Mouse (Mus musculus): ENCODE results near the gene Mlc1. TPM values are rescaled to one million over a fixed set of nuclear protein-coding genes. Genes with fewer than 3 reads are reported as not detected.

The Mlc1 gene
- not detected for polyA plus RNA-seq (2017; shearing (Covaris generic))

DNA sequence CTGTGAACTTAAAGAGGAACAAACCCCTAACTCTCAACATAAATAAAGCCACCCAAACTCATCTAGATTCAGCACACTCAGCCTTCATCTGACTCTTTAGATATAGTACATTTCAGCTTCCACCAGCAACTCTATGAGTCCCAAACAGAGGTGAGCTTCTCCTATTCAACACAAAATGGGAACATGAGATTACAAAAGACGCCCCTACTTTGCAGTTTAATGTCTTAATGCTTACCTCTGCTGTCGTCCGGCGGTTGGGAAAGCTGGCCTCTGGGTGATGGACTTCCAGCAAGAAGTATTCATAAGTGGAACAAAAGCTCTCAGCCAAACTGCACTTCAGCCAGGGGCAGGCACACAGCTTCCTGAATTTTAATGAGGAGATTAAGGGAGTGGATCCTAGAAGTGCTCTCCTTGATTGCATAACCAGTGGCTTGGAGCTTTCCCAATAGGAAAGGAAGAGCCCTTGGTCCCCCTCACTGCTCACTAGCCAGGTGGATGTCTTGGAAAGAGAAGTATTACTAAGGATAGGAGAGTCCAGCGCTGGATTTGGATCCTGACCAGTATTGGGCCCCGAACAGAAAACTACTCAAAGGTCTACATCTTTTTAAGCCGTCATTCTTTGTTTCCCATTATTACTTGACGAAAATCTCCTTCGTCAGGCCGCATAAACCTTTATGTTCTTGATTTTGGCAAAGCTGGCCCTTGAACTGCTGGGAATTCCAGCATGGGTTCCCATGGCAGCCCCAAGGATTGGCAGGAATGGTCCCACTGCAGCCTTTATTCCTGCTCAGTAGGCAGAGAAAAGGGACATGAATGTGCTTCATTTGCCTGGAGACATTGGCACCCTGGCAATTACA is at the start of gene Mlc1:
Gene Mlc1, minus strand, starts transcription at position 727 of the 857 bp plus-strand sequence.

DNA sequence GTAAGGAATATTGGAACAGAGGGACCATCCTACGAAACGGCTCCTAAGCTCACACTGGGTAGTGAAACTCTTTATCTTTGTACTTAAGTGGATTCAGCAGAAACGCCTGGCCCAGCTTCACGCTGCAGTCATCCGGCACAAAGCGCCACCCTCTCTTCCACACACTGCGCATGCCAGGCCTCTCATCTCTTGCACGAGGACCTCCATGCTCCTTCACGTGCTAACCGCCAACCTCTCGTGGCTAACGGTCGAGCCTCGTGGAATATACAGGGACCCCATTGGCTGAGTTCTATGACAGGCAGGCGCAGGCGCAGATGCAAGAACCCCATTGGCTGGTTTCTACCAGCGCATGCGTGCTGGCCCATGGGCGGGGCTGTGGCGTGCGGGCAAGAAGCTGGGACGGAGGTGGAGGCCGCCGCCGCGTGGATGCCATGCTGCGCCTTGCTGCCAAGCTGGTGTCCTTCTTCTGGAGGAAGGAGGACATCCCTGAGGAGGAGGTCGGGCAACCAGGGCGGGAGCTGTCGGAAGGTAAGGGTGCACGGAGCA is 3.8 kb upstream of the Mlc1 start, which contains the start of gene Mov10l1:
Gene Mov10l1, plus strand, starts transcription at position 376 of the 546 bp plus-strand sequence.

DNA sequence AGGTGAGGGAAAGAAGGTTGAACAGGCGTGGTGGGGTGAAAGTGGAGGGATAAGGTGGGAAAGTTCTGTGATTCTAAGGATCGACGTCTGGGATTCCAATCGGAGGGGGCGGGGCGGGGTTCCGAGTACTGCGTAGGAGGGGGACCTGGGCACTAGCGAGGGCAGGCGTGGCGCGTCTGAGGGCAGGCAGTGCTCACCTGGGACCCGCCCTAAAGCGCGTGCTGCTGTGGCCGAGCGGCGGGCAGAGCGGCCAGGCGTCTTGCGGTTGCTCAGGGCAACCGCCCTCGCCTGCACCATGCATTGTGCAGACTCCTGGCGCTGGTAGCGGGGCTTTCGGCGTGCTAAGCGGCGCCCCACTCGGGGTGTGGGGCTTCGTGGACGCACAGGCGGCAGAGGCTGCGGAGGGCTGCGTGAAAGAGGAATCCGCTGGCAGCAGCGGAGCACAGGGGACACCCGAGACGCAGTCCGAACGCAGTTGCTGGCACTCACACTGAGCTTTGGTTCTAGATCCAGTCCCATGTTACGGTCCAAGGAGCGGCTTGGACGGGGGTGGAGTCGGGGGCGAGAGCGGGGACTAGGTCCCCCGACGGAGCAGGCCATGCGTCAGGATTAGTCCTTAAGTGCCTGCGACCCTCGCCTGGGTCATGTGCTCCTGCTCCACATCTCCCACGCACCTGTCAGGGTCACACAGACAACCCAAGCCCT is 24.3 kb downstream of the Mlc1 start, which contains the start of gene Ttll8:
Gene Ttll8, minus strand, starts transcription at position 51 of the 705 bp plus-strand sequence.

Other genes with a start within 250 kb of the Mlc1 start
- gene Brd1, start 244.8 kb downstream of the Mlc1 start, polyA plus RNA-seq (2017; shearing (Covaris generic)): 11.9 TPM
- 3.7 TPM for gene Zbed4, start 227.3 kb downstream of the Mlc1 start, polyA plus RNA-seq (2017; shearing (Covaris generic))
- 16.0 TPM for gene Alg12, start 159.7 kb downstream of the Mlc1 start, polyA plus RNA-seq (2017; shearing (Covaris generic))
- gene Creld2, start 159.4 kb downstream of the Mlc1 start, polyA plus RNA-seq (2017; shearing (Covaris generic)): 27.4 TPM
- gene Pim3, start 116.8 kb downstream of the Mlc1 start, polyA plus RNA-seq (2017; shearing (Covaris generic)): 3.5 TPM
- not detected for gene Ttll8, start 24.6 kb downstream of the Mlc1 start, polyA plus RNA-seq (2017; shearing (Covaris generic))
- gene Mov10l1, start 3.9 kb upstream of the Mlc1 start, polyA plus RNA-seq (2017; shearing (Covaris generic)): not detected
- 0.30 TPM for gene Panx2, start 80.7 kb upstream of the Mlc1 start, polyA plus RNA-seq (2017; shearing (Covaris generic))
- 69.7 TPM for gene Trabd, start 96.1 kb upstream of the Mlc1 start, polyA plus RNA-seq (2017; shearing (Covaris generic))
- gene Selenoo, start 110.1 kb upstream of the Mlc1 start, polyA plus RNA-seq (2017; shearing (Covaris generic)): 6.0 TPM
- gene Tubgcp6, start 144.1 kb upstream of the Mlc1 start, polyA plus RNA-seq (2017; shearing (Covaris generic)): 35.9 TPM
- gene Hdac10, start 149.7 kb upstream of the Mlc1 start, polyA plus RNA-seq (2017; shearing (Covaris generic)): 77.6 TPM
- gene Mapk12, start 161.7 kb upstream of the Mlc1 start, polyA plus RNA-seq (2017; shearing (Covaris generic)): 10.2 TPM
- gene Mapk11, start 170.6 kb upstream of the Mlc1 start, polyA plus RNA-seq (2017; shearing (Covaris generic)): 54.8 TPM
- gene Plxnb2, start 201.8 kb upstream of the Mlc1 start, polyA plus RNA-seq (2017; shearing (Covaris generic)): 6.9 TPM
- 52.0 TPM for gene Dennd6b, start 217.5 kb upstream of the Mlc1 start, polyA plus RNA-seq (2017; shearing (Covaris generic))
- 6.3 TPM for gene Ppp6r2, start 232.5 kb upstream of the Mlc1 start, polyA plus RNA-seq (2017; shearing (Covaris generic))